Comparison of ENCODE assay signal across 17 mouse cellular contexts in the genomic region with DNA sequence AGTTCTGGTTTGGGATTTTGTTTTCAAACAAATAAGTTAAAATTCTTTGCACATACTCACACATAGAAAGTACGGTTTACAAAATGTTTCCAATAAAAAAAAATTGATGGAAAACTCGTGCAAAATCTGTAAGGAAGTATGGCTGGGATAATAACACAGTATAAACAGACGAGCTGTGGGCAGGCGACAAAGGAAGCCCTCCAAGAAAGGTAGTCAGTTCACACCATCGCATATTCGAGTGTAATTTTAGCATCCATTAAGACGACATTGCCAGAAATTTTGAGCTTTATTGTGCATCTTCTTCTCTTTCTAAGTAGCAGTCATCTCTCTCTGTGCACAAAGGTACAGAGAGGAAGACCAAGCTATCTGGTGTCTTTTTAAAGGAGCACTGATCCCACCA.
"Had no signal": no experiment of that assay in that cellular context is flagged by ENCODE, and none has a peak within 500 bp of the region (broad histone marks: within the 10 kb centered on the region; RNA-seq: fewer than 3 reads in every experiment).

No protein-coding gene starts in this region.

- ATAC-seq: forebrain, postnatal 0 days; hindbrain, postnatal 0 days; intestine, embryonic 16.5 days had no signal

- DNase-seq: forebrain, postnatal 0 days; gastrocnemius, postnatal 14 days; gastrocnemius, postnatal 36 days; heart, adult 11 months; heart, adult 2 months; heart, postnatal 14 days; heart, postnatal 36 days; kidney, adult 11 months; kidney, adult 2 months; kidney, adult 9 months; kidney, postnatal 14 days; kidney, postnatal 36 days; layer of hippocampus, adult 9-11 months; layer of hippocampus, postnatal 36 days; left cerebral cortex, postnatal 4 days had no signal
